In genomic region chr11:41259915-41260619, GRCm38 (mm10) we compare ENCODE assay signal across 15 mouse cellular contexts.
A peak's percentile ranks its signal among the peaks of the same experiment; 100 is the strongest.
DNase-seq lines count a peak whose midpoint lies in the region; ATAC-seq lines count a peak whose summit lies in the region.
"Had no signal": no experiment of that assay in that cellular context is flagged by ENCODE, and none has a peak within 500 bp of the region (broad histone marks: within the 10 kb centered on the region; RNA-seq: fewer than 3 reads in every experiment).

No protein-coding gene starts in this region.

- no peak overlapping the region for H3K4me3 ChIP-seq in kidney, embryonic 16.5 days (ENCODE audit: low read length)
- H3K4me3 ChIP-seq in neural tube, embryonic 15.5 days (replicated peaks): peak overlapping the region; percentile 19
- H3K4me3 ChIP-seq: embryonic facial prominence, embryonic 13.5 days; lung, embryonic 15.5 days had no signal

- no peaks in the 10 kb centered on the region for H3K9me3 ChIP-seq in kidney, embryonic 16.5 days (ENCODE audit: low read length)
- H3K9me3 ChIP-seq in neural tube, embryonic 15.5 days (replicated peaks): no peaks in the 10 kb centered on the region
- H3K9me3 ChIP-seq: embryonic facial prominence, embryonic 13.5 days; lung, embryonic 15.5 days had no signal

- H3K4me1 ChIP-seq in kidney, embryonic 16.5 days (ENCODE audit: insufficient read depth, low read length): peaks cover 4% of the 10 kb centered on the region; the same call in 1 of the 2 replicates
- H3K4me1 ChIP-seq in neural tube, embryonic 15.5 days: no peaks in the 10 kb centered on the region
- H3K4me1 ChIP-seq: embryonic facial prominence, embryonic 13.5 days; lung, embryonic 15.5 days had no signal

- H3K9ac ChIP-seq in kidney, embryonic 16.5 days (replicated peaks; ENCODE audit: low read length): no peak overlapping the region
- H3K9ac ChIP-seq in neural tube, embryonic 15.5 days (replicated peaks): no peak overlapping the region
- H3K9ac ChIP-seq: embryonic facial prominence, embryonic 13.5 days; lung, embryonic 15.5 days had no signal

- DNase-seq in embryo, embryonic 10 days (ENCODE audit: low spot score): peak; percentile 3
- no peak for DNase-seq in embryo, embryonic 9.5 days (ENCODE audit: extremely low spot score)
- no peak for DNase-seq in kidney, postnatal 36 days
- DNase-seq in right cerebral cortex, adult 2 months (ENCODE audit: low spot score in 2 of 2): peak; percentile 5 to 7
- DNase-seq in right cerebral cortex, postnatal 25 days: no peak
- no peak for DNase-seq in cerebellum, adult 11 months
- DNase-seq: adrenal gland, adult 8-10 months; cerebellum, postnatal 25 days; heart, postnatal 14 days had no signal

- H3K27me3 ChIP-seq in kidney, embryonic 16.5 days (ENCODE audit: insufficient read depth, low read length): no peaks in the 10 kb centered on the region
- no peaks in the 10 kb centered on the region for H3K27me3 ChIP-seq in neural tube, embryonic 15.5 days (replicated peaks)
- H3K27me3 ChIP-seq: embryonic facial prominence, embryonic 13.5 days; lung, embryonic 15.5 days; Patski had no signal

- peak overlapping the region; percentile 21; the same call in 1 of the 2 replicates for H3K4me2 ChIP-seq in kidney, embryonic 16.5 days (replicated peaks; ENCODE audit: low read depth, low read length)
- peak overlapping the region; percentile 50 for H3K4me2 ChIP-seq in neural tube, embryonic 15.5 days
- H3K4me2 ChIP-seq: embryonic facial prominence, embryonic 13.5 days; lung, embryonic 15.5 days; midbrain, embryonic 11.5 days had no signal

- H3K36me3 ChIP-seq in kidney, embryonic 16.5 days (ENCODE audit: insufficient read depth, low read length): no peaks in the 10 kb centered on the region
- H3K36me3 ChIP-seq in neural tube, embryonic 15.5 days: no peaks in the 10 kb centered on the region
- H3K36me3 ChIP-seq: embryonic facial prominence, embryonic 13.5 days; lung, embryonic 15.5 days had no signal

- 42% methylated on average over 18 of the region's 18 CpGs for WGBS in kidney, embryonic 16.5 days
- 36% methylated on average over 18 of the region's 18 CpGs for WGBS in neural tube, embryonic 15.5 days

- no peak overlapping the region for H3K27ac ChIP-seq in kidney, embryonic 16.5 days (ENCODE audit: low read length)
- no peak overlapping the region for H3K27ac ChIP-seq in neural tube, embryonic 15.5 days (replicated peaks)
- H3K27ac ChIP-seq: embryonic facial prominence, embryonic 13.5 days; lung, embryonic 15.5 days had no signal

- ATAC-seq in kidney, embryonic 16.5 days (ENCODE audit: low FRiP score, low TSS enrichment): no peak
- peak; percentile 70 for ATAC-seq in neural tube, embryonic 15.5 days (ENCODE audit: low FRiP score)
- ATAC-seq: Patski had no signal

Comparison
In these comparisons a context has a peak if more than half of its experiments do, and no peak if none do; other contexts are left out.
1. DNase-seq: peak in embryo, embryonic 10 days (single experiment) and right cerebral cortex, adult 2 months (2 of 2); none in embryo, embryonic 9.5 days (single experiment), kidney, postnatal 36 days (0 of 2), right cerebral cortex, postnatal 25 days (single experiment) and cerebellum, adult 11 months (single experiment).